Mouse (Mus musculus) 3T3-L1 (cell line): ENCODE data around the gene Gm2115.

Source experiments
- DNase-seq: peaks from one replicate; pipeline ENCODE4 v3.0.0-alpha.2; 2015; ENCODE audit warnings: low read depth, low spot score

Gene Gm2115

GRCm38 (mm10) chr7:84586360-84587100, 57.8 kb downstream of the Gm2115 start:
- no peak for DNase-seq

DNA sequence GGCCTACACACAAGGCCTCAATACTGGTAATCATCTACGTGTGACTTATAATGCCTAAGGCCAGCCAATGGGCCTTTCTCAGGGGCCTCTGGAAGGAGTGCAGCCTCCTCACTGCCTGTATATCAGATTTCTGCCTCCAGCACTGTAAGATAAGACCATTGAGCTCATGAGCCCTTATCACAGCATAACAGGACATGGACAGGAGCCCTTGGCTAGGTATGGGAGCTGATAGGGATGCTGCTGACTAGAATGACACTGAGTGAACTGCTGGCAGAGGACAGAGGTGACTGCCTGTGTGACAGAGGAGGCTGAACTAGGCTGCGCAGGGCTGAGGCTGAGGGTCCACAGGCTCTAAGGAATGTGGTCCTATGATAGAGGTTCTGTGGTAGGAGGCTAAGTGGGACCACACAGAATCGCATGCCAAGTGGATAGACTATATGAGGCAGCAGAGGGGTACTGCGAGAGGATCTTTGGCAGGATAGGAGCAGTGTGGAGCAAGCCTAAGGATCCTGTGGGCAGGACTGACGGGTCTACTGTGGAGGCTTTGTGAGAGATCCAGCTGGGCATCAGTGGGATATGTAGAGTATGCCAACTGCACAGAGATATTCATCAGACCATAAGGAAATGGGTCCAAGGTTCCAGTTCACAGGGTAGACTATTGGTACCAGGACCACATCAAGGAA, 58.5 kb downstream of the Gm2115 start:
- no peak for DNase-seq

GRCm38 (mm10) chr7:84590622-84591021, 61.9 kb downstream of the Gm2115 start:
- no peak for DNase-seq

GRCm38 (mm10) chr7:84591347-84591746, 62.6 kb downstream of the Gm2115 start:
- DNase-seq = peak; percentile 22

DNA sequence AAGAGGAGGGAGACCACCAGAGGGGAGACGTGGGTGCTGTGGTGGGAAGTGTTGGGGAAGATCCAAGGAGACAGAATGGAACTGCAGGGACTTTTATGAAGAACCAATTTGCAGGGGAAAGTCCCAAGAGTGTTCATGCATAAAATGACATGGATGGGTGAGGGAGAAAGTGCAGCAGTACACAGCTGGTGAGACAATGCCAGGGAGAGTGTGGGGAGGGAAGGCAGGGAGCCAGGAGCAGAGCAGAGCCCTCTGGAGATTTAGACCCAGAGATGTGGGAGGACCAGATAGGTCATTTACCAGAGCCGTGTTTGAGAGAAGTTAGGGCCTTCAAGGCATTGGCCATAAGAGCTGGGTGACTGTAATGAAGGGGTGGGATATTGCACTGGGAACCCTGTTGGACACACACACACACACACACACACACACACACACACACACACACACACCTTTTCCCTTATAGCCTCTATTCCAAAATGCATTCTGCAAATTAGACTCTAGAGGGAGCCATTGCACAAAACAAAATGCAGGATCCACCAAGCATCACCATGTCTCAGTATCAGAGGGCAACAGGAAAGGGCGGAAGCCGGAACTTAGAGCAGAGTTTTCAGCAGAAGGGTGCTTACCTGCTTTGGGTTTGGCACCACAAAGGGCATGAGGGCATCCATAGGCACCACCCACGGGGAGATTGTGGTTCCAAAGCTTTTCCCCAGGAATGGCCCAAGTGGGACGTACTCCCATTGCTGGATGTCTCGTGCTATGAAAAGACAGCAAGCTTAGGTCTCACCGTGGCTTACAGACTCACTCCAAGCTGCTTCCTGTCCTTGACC, 65.5 kb downstream of the Gm2115 start:
- DNase-seq = peak; percentile 77

DNA sequence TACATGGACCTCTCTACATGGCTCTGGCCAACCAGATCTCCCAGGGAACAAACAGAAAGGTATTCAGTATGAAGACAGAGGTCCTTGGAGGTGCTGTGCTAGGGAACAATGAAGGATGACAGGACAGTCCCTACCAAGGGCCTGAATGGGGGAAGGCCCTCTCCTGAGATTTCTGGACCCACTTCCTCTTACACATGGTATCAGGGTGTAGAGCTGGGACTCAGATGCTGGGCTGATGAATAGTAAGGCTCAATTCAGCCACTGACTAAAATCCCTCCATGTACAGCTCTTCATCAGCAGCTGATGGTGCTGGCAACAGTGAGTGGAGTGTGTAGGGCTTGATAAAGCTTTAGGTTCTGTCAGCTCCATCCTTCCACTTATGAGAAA, 66.2 kb downstream of the Gm2115 start:
- DNase-seq = no peak

DNA sequence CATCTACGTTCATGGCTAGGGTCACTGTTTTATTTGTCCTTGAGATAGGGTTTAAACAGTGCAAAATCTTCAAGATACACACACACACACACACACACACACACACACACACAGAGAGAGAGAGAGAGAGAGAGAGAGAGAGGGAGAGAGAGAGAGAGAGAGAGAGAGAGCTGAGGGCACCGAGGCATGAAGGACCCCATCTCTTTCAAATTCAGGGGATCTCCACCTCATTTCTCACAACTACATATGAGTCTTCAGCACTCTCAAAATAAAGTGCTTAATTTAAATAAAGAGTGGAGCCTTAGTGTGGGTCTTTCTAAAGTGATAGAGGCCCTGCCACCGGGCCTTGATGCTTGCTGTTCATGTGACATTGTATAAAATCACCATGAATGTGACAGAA, 67.2 kb downstream of the Gm2115 start:
- no peak for DNase-seq

GRCm38 (mm10) chr7:84596633-84597032, 67.9 kb downstream of the Gm2115 start:
- DNase-seq = no peak

DNA sequence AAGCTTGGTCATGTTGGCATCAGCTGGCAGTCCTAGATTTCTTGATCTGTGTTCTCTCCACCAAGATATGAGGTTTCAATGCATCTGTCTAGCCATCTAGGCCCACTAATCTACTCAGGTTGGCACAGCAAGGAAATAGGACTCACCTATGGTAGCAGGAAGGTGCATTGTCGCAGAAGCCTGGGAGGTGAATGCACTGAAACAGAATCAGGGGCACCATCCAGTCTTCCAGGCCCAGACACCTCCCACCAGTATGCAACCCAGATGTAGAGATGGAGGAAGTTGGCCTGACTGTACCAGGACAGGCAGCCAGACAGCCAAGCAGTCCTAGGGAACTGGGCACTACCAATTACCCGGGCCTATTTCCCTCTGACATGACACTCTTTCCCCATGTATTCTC, 71.9 kb downstream of the Gm2115 start:
- DNase-seq = no peak

DNA sequence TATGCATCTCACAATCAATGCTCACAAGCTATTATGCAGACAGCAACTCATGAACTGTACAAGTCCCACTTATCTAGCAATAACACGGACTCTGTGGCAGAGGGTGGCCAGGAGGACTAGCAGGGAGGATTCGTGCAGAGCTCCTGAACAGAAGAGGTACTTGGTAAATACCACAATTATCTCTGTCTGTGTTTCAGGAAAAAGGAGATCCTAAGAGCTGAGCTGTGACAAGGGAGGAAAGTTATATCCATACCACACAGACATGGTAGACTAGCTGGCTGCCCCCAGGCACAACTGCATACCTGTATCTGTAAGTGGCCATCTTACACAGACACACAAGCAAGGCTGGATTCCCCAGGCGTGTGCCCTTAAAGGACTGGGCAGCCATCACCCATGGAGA, 72.6 kb downstream of the Gm2115 start:
- no peak for DNase-seq

- DNase-seq = peak; percentile 65
These were observed 75.7 kb downstream of the Gm2115 start for GRCm38 (mm10) chr7:84604501-84604900.

DNA sequence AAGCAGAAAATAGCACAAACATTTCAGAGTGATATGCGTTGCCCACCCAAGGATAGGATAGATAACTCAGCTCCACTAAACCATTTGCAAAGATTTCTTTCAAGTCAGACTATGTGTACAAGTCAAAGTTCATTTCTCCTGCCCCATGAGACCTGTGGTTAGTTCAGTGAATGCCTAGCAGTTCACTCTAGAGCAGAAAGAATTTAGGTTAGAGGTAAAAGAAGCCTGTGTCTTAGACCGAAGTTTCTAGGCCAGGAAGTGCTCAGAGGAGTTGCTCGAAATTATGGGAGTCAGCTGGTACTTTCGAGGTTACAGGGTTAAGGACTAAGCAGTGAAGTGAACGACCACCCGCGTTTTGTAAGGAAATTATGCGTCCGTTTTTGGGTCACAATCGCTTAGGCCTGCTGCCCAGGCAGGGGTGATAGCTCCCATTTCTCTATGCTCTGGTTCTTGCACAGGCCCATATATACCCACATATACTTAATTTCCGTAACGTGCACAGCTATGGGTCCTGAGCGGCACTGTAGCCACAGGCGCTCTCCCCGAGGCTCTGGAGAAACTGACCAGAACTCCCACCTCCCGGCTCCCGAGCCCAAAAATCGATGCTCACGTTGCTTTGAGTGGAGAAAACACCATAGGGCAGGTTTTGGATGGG, 76.4 kb downstream of the Gm2115 start:
- DNase-seq = peak; percentile 71

- peak; percentile 90 for DNase-seq
These were observed 77.0 kb downstream of the Gm2115 start for GRCm38 (mm10) chr7:84605704-84606292.

GRCm38 (mm10) chr7:84606293-84606749, 77.6 kb downstream of the Gm2115 start, which contains the start of gene Fah:
TSS of gene Fah (minus strand) at chr7:84606722.
- DNase-seq = peak; percentile 52

DNA sequence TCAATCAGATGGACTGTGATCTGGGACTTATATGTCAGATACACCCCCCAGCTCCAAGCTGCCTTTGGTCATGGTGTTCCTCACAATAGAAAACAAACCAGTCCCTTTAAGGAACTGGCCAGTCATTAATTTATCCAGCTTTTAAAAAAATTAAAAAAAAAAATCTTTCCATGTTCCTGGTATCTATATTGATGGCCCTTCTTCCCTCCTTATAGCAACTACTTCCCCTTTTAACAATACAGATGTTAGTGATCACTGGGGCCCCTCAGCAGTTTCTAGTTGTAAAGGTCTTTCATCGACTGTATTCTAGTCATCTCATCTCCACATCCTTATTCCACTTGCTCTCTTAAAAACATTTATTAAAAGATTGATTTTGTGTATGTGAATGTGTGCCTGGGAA, 82.9 kb downstream of the Gm2115 start:
- DNase-seq = no peak

GRCm38 (mm10) chr7:84612445-84612844, 83.7 kb downstream of the Gm2115 start:
- DNase-seq = no peak

DNA sequence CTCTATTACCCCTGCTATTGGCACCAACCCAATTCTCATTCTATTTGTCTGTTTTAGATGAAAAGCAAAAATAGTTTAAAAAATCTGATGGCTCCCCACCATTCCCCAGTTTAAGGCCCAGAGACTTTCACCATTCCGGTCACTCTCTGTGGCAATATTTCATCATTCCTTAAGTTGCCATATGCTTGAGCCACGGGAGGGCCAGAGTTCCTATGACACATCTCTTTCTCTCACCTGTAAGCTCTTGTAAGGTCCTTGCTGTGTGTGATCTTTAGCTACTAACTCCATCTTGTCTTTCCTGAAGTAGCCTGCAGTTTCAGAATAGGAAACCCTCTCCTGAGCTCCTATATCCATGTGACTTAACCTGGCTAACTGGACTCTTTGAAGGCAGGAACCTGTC, 90.2 kb downstream of the Gm2115 start:
- DNase-seq = no peak

DNA sequence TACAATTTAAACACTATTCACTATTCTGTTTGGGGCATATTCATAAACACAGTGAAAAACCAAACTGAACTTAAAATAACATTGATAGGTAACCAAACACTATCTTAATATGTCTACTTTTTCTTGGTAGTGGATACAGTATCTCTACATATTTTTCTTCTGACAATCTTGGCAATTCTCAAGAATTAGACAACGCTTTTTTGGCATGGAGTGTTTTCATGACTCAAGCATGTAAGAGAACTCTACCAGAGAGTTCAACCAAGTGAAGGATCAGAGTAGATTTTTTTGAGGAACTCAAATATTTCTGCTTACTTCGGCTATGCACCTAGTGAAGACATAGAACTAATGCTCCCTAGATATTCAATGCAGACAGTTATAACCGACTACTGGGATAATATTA, 92.2 kb downstream of the Gm2115 start:
- peak; percentile 39 for DNase-seq

DNA sequence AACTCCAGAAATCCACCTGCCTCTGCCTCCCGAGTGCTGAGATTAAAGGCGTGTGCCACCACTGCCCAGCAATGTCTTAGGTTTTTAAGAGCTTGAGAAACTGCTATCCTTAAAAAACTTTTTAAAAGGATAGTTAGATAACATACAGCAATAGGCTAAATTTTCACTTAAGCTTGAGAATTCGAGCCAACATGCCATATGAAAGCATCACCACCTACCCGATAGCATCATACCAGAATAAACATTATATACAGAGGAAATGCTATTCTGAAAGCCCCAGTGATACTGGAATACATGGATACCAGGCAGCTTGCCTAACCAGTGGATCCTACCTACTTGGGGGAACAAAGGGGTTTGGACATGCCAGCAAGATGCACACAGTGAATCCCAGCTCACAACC, 95.0 kb downstream of the Gm2115 start:
- no peak for DNase-seq

GRCm38 (mm10) chr7:84631878-84632277, 103.1 kb downstream of the Gm2115 start:
- DNase-seq = no peak
